Mouse (Mus musculus): ENCODE data around the gene Sntn.

Gene Sntn

DNA sequence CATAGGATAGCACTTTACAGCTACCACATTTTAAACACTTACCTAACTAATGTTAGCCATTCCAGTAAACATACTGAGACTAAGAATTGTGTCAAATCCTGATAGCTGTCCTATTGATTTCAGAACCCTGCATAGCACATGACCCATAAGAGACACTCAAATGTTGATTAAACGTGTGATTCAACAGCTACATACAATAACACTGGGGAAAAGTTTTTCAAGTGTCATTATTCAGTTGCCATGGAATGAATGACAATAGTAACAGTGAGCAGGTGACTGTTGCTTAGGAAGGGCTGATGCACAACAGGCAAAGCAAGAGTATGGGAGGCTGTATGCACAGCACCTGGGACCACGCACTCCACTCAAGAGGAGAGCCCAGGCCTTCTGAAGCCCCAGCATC is at the start of gene Sntn:
Gene Sntn (plus strand): TSS at position 301 of the 400 bp plus-strand sequence.
- no peak for DNase-seq (ENCODE audit: low spot score in 2 of 2)

DNA sequence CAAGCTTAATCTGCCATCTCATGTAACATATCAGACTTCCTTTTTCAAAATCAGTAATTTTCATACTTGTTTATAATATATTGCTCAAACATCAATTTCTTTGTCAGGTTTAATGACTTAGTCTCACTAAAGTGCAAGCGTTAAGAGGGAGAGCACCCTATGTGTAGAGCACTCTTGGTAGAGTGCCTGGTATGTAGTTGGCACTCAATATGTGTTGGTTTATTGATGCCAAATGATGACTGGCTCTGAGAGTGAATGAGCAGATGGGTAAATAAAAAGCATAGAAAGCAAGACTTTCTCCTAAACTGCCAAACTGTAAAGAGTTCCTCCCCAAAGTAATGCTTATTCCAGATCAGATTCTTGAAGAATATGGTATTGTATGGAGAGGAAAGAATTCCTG is 20.8 kb upstream of the Sntn start:
- DNase-seq (ENCODE audit: low spot score in 2 of 2), result no peak

- DNase-seq (ENCODE audit: low spot score in 2 of 2), result no peak
These were observed 19.6 kb upstream of the Sntn start for GRCm38 (mm10) chr14:13651039-13651438.

DNA sequence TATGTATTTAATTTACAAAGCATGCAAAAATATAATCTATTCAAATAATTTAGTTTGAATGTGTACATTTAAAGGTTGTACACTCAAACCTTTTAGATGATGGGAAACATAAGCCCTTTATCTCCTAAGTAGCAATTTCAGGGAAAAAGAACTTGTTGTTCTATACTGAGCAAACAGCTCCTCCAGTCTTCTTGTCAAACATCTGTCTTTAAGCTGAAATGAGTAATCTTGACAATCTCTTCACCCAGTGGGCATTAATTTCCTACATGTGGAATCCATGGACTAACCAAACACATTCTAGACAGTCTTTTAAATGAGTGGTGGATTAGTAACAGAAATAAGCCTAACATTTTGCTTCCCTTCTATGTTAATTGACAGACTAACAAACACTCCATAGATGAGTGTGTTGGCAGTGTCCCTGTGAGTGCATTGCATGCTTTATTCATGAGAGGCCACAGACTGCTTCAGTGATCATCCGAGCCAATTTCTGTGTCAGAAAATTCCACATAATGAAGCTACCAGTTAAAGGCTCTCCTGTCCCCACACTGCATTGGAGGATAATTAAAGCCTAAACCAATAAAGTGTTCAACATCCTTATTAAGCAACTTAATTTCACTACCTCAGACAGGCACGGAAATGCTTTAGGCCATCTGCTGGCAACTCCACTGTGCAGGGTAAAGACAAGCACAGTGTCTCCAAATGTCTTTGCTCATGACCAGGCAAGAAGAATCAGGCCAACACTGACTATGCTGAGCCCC is 19.0 kb upstream of the Sntn start:
- DNase-seq (ENCODE audit: low spot score in 2 of 2), result no peak

DNA sequence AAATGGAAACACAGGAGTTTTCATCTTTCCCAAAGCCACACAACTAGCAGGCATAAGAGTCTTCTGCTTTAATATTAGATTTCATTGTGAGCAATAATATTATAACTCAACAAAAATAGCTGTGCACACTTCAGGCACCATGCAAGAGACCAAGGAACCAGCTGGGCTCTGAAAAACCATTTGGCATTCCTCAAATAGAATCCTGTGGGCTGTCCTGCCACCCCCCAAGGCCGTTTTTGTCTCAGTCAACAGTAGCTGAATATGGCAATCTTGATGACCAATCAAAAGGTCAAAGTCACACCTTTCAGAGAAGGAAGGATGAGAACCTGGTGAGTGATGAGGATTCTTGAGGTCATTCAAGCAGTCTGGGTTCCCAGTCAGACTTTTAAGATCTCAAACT is 16.0 kb downstream of the Sntn start:
- no peak for DNase-seq (ENCODE audit: low spot score in 2 of 2)

- no peak for DNase-seq (ENCODE audit: low spot score in 2 of 2)
These were observed 19.8 kb downstream of the Sntn start for GRCm38 (mm10) chr14:13690426-13690825.

- DNase-seq (ENCODE audit: low spot score in 2 of 2), result no peak
These were observed 61.6 kb downstream of the Sntn start for GRCm38 (mm10) chr14:13732263-13732662.
